Mouse (Mus musculus): ENCODE results near the gene Adgrf1. TPM values are rescaled to one million over a fixed set of nuclear protein-coding genes. Genes with fewer than 3 reads are reported as not detected.

Gene Adgrf1
- polyA plus RNA-seq, 1 experiment from 2014 or later = 0.64 TPM

DNA sequence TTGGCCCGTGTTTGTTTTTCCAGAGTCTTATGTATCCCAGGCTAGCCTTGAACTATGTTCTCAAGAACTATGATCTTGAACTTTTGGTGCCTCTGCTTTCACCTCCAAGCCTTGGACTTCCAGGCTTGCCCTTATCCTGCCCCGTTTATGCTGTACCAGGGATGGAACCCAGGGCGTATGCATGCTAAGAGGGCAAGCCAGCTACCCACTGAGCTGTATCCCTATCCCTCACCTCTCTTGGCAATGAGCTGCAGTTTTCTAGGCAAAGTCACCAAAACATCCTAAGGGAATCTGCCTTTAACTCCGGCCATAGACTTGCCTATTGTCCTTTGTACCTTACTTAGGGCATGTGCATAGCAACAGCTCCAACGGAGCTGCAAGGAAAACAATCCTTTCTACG, 92.8 kb downstream of the Adgrf1 start:
- no peak for ATAC-seq (ENCODE audit: insufficient read depth)
- H3K4me3 ChIP-seq (replicated peaks) = no peak overlapping the region
- H3K27me3 ChIP-seq = peaks cover 71% of the 10 kb centered on the region
- H3K36me3 ChIP-seq (replicated peaks) = no peaks in the 10 kb centered on the region
- H3K9me3 ChIP-seq (replicated peaks) = no peaks in the 10 kb centered on the region
- H3K27ac ChIP-seq (replicated peaks) = no peak overlapping the region
- WGBS (ENCODE audit: insufficient replicate concordance) = 56% methylated on average over 6 of the region's 6 CpGs
- no peak overlapping the region for H3K9ac ChIP-seq
- H3K4me1 ChIP-seq (replicated peaks) = no peaks in the 10 kb centered on the region
- H3K4me2 ChIP-seq = peak overlapping the region; percentile 13; the same call in 1 of the 2 replicates

GRCm38 (mm10) chr17:43363921-43364320, 93.8 kb downstream of the Adgrf1 start:
- Histone ChIP-seq H3K4me3 (replicated peaks) (no peak overlapping the region), H3K4me1 (replicated peaks) (no peaks in the 10 kb centered on the region), H3K27ac (replicated peaks) (no peak overlapping the region), H3K9ac (no peak overlapping the region), H3K27me3 (peaks cover 62% of the 10 kb centered on the region), H3K36me3 (replicated peaks) (no peaks in the 10 kb centered on the region), H3K9me3 (replicated peaks) (no peaks in the 10 kb centered on the region), H3K4me2 (no peak overlapping the region)
- 42% methylated on average over 6 of the region's 6 CpGs for WGBS (ENCODE audit: insufficient replicate concordance)
- no peak for ATAC-seq (ENCODE audit: insufficient read depth)

DNA sequence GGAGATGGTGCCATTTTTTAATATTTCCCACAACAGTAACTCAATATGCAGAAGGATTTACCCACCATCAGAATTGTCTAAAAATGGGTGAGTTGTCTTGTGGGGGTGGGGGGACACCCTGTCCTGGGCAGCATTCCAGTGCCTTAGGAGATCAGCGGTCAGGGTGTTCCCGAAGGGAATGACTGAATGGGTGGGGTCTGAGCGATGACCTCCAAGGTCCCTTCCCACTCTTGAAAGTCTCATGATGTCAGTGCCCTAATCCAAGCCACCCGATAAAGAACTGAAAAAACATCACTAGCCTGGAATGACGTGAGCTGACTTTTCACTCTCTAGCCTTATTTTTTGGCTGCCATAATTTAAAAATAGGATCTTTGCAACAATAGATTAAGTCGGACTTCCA, 95.2 kb downstream of the Adgrf1 start:
- H3K4me2 ChIP-seq = no peak overlapping the region
- peaks cover 50% of the 10 kb centered on the region for H3K27me3 ChIP-seq
- H3K36me3 ChIP-seq (replicated peaks) = no peaks in the 10 kb centered on the region
- no peak overlapping the region for H3K27ac ChIP-seq (replicated peaks)
- no peaks in the 10 kb centered on the region for H3K9me3 ChIP-seq (replicated peaks)
- no peaks in the 10 kb centered on the region for H3K4me1 ChIP-seq (replicated peaks)
- no peak for ATAC-seq (ENCODE audit: insufficient read depth)
- no peak overlapping the region for H3K4me3 ChIP-seq (replicated peaks)
- H3K9ac ChIP-seq = no peak overlapping the region
- 54% methylated on average over 6 of the region's 6 CpGs for WGBS (ENCODE audit: insufficient replicate concordance)

- Histone ChIP-seq H3K27me3 (peaks cover 38% of the 10 kb centered on the region), H3K4me3 (replicated peaks) (no peak overlapping the region), H3K9ac (no peak overlapping the region), H3K4me2 (no peak overlapping the region), H3K27ac (replicated peaks) (no peak overlapping the region), H3K9me3 (replicated peaks) (no peaks in the 10 kb centered on the region), H3K36me3 (replicated peaks) (no peaks in the 10 kb centered on the region), H3K4me1 (replicated peaks) (no peaks in the 10 kb centered on the region)
- ATAC-seq (ENCODE audit: insufficient read depth) = no peak
- WGBS (ENCODE audit: insufficient replicate concordance) = 36% methylated on average over 9 of the region's 9 CpGs
Measured at GRCm38 (mm10) chr17:43366486-43366885, 96.4 kb downstream of the Adgrf1 start.

GRCm38 (mm10) chr17:43368171-43368576, 98.0 kb downstream of the Adgrf1 start:
- Histone ChIP-seq H3K36me3 (replicated peaks) (no peaks in the 10 kb centered on the region), H3K4me3 (replicated peaks) (no peak overlapping the region), H3K4me1 (replicated peaks) (no peaks in the 10 kb centered on the region), H3K9me3 (replicated peaks) (no peaks in the 10 kb centered on the region), H3K27ac (replicated peaks) (no peak overlapping the region), H3K9ac (no peak overlapping the region), H3K27me3 (peaks cover 23% of the 10 kb centered on the region), H3K4me2 (no peak overlapping the region)
- ATAC-seq (ENCODE audit: insufficient read depth) = no peak
- WGBS (ENCODE audit: insufficient replicate concordance) = 44% methylated on average over 5 of the region's 5 CpGs

- no peak for ATAC-seq (ENCODE audit: insufficient read depth)
- H3K9me3 ChIP-seq (replicated peaks) = no peaks in the 10 kb centered on the region
- peaks cover 3% of the 10 kb centered on the region; the same call in 1 of the 2 replicates for H3K27me3 ChIP-seq
- WGBS (ENCODE audit: insufficient replicate concordance) = 56% methylated on average over 4 of the region's 4 CpGs
- no peak overlapping the region for H3K9ac ChIP-seq
- no peaks in the 10 kb centered on the region for H3K4me1 ChIP-seq (replicated peaks)
- no peak overlapping the region for H3K27ac ChIP-seq (replicated peaks)
- H3K4me2 ChIP-seq = no peak overlapping the region
- H3K4me3 ChIP-seq (replicated peaks) = no peak overlapping the region
- H3K36me3 ChIP-seq (replicated peaks) = no peaks in the 10 kb centered on the region
Measured at GRCm38 (mm10) chr17:43372604-43373003, 102.5 kb downstream of the Adgrf1 start.

GRCm38 (mm10) chr17:43374020-43374419, 103.9 kb downstream of the Adgrf1 start:
- Histone ChIP-seq H3K27me3 (peaks cover 3% of the 10 kb centered on the region; the same call in 1 of the 2 replicates), H3K36me3 (replicated peaks) (no peaks in the 10 kb centered on the region), H3K4me3 (replicated peaks) (no peak overlapping the region), H3K9ac (no peak overlapping the region), H3K4me1 (replicated peaks) (no peaks in the 10 kb centered on the region), H3K9me3 (replicated peaks) (no peaks in the 10 kb centered on the region), H3K4me2 (no peak overlapping the region), H3K27ac (replicated peaks) (no peak overlapping the region)
- 17% methylated on average over 4 of the region's 4 CpGs for WGBS (ENCODE audit: insufficient replicate concordance)
- no peak for ATAC-seq (ENCODE audit: insufficient read depth)

Other genes starting within 250 kb of the Adgrf1 start
- 2.6 and 3.0 TPM in 2 replicates for gene Adgrf5, start 90.1 kb downstream of the Adgrf1 start, polyA plus RNA-seq (2015; fragmentation: Nextera tagmentation; extraction: Ambion mirVana)
- 0.03 and 0.08 TPM in 2 replicates for gene Mep1a, start 232.5 kb downstream of the Adgrf1 start, polyA plus RNA-seq (2015; fragmentation: Nextera tagmentation; extraction: Ambion mirVana)

Measured in liver, embryonic 15.5 days (tissue).